Mouse (Mus musculus): ENCODE results near the gene Sh3d19. TPM values are rescaled to one million over a fixed set of nuclear protein-coding genes. Genes with fewer than 3 reads are reported as not detected.

The Sh3d19 gene
- polyA plus RNA-seq, 1 experiment from 2014 or later: 23.0 TPM

DNA sequence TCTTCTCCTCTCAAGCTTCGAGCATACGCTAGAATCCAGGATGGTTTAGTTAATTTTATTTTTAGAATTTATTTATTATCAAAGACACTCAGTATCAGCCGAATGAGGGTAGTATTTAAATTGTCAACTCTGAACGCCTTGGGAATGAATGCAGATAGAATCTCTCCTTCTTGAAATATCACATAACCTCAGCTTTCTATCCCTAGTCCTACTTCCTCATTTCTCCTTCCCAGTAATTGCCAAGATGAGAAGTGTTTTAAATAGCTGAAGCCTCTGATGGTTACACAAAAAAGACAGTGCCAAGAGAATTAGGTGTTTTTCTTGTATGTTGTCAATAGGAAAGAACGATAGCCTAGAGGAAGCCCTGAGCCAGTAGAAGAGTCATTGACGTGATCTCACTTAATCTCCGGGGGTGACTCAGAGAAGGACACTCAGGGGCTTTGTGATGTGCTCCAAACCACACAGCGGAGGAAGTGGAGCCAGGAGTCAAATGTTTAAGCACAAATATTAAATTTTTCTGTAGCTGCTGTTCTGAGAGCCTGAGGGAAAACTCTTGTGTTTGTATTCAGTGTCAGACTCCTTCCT is 198.0 kb downstream of the Sh3d19 start:
- no peak for DNase-seq (ENCODE audit: low spot score)
- Histone ChIP-seq H3K27me3 (ENCODE audit: control insufficient read depth, insufficient read depth, low read length) (no peaks in the 10 kb centered on the region), H3K4me2 (replicated peaks; ENCODE audit: low read depth) (no peak overlapping the region), H3K4me1 (replicated peaks; ENCODE audit: control insufficient read depth, insufficient read depth) (no peaks in the 10 kb centered on the region), H3K9me3 (ENCODE audit: control insufficient read depth, low read length) (no peaks in the 10 kb centered on the region), H3K4me3 (ENCODE audit: low read depth, low read length) (no peak overlapping the region), H3K9ac (ENCODE audit: low read length) (no peak overlapping the region), H3K27ac (replicated peaks) (no peak overlapping the region), H3K36me3 (ENCODE audit: control insufficient read depth, insufficient read depth, low read length) (no peaks in the 10 kb centered on the region)
- 52% methylated on average over 8 of the region's 8 CpGs for WGBS
- no peak for ATAC-seq (ENCODE audit: low FRiP score, low TSS enrichment)
- TF ChIP-seq CTCF (IDR thresholded peaks at IDR 0.05; ENCODE audit: low read depth) (no peak), EP300 (optimal IDR thresholded peaks at IDR 0.05) (no peak)

DNA sequence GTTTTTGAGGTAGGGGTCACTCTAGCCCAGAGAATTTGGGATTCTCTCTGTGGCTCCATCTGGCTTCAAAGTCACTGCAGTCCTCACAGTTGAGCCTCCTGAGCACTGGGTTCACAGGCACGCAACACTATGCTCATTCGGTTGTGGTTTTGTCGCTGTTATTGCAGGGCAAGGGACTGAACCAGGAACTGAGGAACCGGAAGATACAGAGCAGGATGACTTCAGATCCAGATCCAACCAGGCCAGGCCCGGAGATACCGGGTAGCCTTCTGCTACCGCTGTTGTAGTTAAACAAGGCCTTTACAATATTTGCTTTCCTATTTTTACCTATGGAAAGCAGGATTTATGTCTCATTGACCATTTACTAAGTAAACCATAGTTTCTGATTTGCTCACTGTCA is 208.8 kb downstream of the Sh3d19 start:
- H3K4me3 ChIP-seq (ENCODE audit: low read depth, low read length): no peak overlapping the region
- no peak for ATAC-seq (ENCODE audit: low FRiP score, low TSS enrichment)
- DNase-seq (ENCODE audit: low spot score): no peak
- no peak overlapping the region for H3K4me2 ChIP-seq (replicated peaks; ENCODE audit: low read depth)
- H3K9me3 ChIP-seq (ENCODE audit: control insufficient read depth, low read length): no peaks in the 10 kb centered on the region
- H3K4me1 ChIP-seq (replicated peaks; ENCODE audit: control insufficient read depth, insufficient read depth): no peaks in the 10 kb centered on the region
- H3K36me3 ChIP-seq (ENCODE audit: control insufficient read depth, insufficient read depth, low read length): no peaks in the 10 kb centered on the region
- TF ChIP-seq EP300 (optimal IDR thresholded peaks at IDR 0.05) (no peak), CTCF (IDR thresholded peaks at IDR 0.05; ENCODE audit: low read depth) (no peak)
- H3K9ac ChIP-seq (ENCODE audit: low read length): no peak overlapping the region
- no peaks in the 10 kb centered on the region for H3K27me3 ChIP-seq (ENCODE audit: control insufficient read depth, insufficient read depth, low read length)
- WGBS: 72% methylated on average over 7 of the region's 7 CpGs
- H3K27ac ChIP-seq (replicated peaks): no peak overlapping the region

Other genes with a start within 250 kb of the Sh3d19 start
- gene Fam160a1, start 153.8 kb upstream of the Sh3d19 start, polyA plus RNA-seq (2015; fragmentation: Nextera tagmentation; extraction: Ambion mirVana): 8.9 and 9.4 TPM in 2 replicates
- 6.5 and 6.9 TPM in 2 replicates for gene Glt28d2, start 83.6 kb upstream of the Sh3d19 start, polyA plus RNA-seq (2015; fragmentation: Nextera tagmentation; extraction: Ambion mirVana)
- 18.1 and 20.5 TPM in 2 replicates for gene Gm37240, start 83.6 kb upstream of the Sh3d19 start, polyA plus RNA-seq (2015; fragmentation: Nextera tagmentation; extraction: Ambion mirVana)
- gene Prss48, start 31.4 kb downstream of the Sh3d19 start, polyA plus RNA-seq (2015; fragmentation: Nextera tagmentation; extraction: Ambion mirVana): not detected in 2 replicates
- gene Rps3a1, start 171.6 kb downstream of the Sh3d19 start, polyA plus RNA-seq (2015; fragmentation: Nextera tagmentation; extraction: Ambion mirVana): 1,183 and 1,198 TPM in 2 replicates